Mouse (Mus musculus) intestine, embryonic 16.5 days (tissue): ENCODE measurements at regions not wholly inside any gene's neighbourhood (a gene's known extent, or its start where the extent isn't known, plus 50 kb on each side); places are given as distances from the start of the nearest gene placed in this dataset.

ENCODE experiments used
- ATAC-seq: fragments of 200-750 bp; cut with Nextera tagmentation; 2 replicates; pipeline ENCODE4 v1.8.0; 2017; ENCODE audit warnings: moderate TSS enrichment, moderate library complexity
- H3K27ac ChIP-seq: fragments of 300-500 bp; sonication (generic); 2 replicates; pipeline ENCODE4 v1.5.1; 2014; ENCODE audit warnings: mild to moderate bottlenecking, low read length
- H3K27me3 ChIP-seq: fragments of 300-500 bp; sonication (generic); replicated peaks from 2 replicates; pipeline ENCODE4 v1.6.1; 2014; ENCODE audit warnings: low read length, control low read depth, mixed read lengths; ENCODE audit not compliant: control insufficient read depth, insufficient read depth
- H3K36me3 ChIP-seq: fragments of 300-500 bp; sonication (generic); 2 replicates; pipeline ENCODE4 v1.6.1; 2014; ENCODE audit warnings: low read length, control low read depth; ENCODE audit not compliant: control insufficient read depth, insufficient read depth
- H3K4me1 ChIP-seq: fragments of 300-500 bp; sonication (generic); 2 replicates; pipeline ENCODE4 v1.6.1; 2014; ENCODE audit warnings: low read length, control low read depth, mixed read lengths; ENCODE audit not compliant: control insufficient read depth, insufficient read depth
- H3K4me2 ChIP-seq: fragments of 300-500 bp; sonication (generic); 2 replicates; pipeline ENCODE4 v1.6.1; 2014; ENCODE audit warnings: low read depth, low read length, control low read depth
- H3K4me3 ChIP-seq: fragments of 300-500 bp; sonication (generic); 2 replicates; pipeline ENCODE4 v1.5.1; 2014; ENCODE audit warnings: mild to moderate bottlenecking, low read length
- H3K9ac ChIP-seq: fragments of 300-500 bp; sonication (generic); 2 replicates; pipeline ENCODE4 v1.6.1; 2014; ENCODE audit warnings: low read depth, low read length
- H3K9me3 ChIP-seq: fragments of 300-500 bp; sonication (generic); 2 replicates; pipeline ENCODE4 v1.6.1; 2016; ENCODE audit warnings: low read length, control low read depth; ENCODE audit not compliant: control insufficient read depth
- WGBS: fragments of 180-500 bp; shearing (Covaris S2); extraction: QIAGEN DNeasy Blood & Tissue Kit; methylation state at CpG from one replicate; pipeline ENCODE4 v1.1.7; 2014; 5-methylcytosine and 5-hydroxymethylcytosine counted together

- Histone ChIP-seq H3K9ac (no peak overlapping the region), H3K4me3 (no peak overlapping the region), H3K27me3 (no peaks in the 10 kb centered on the region), H3K9me3 (no peaks in the 10 kb centered on the region), H3K36me3 (no peaks in the 10 kb centered on the region), H3K27ac (no peak overlapping the region), H3K4me1 (peaks cover 5% of the 10 kb centered on the region), H3K4me2 (no peak overlapping the region)
- 34% methylated on average over 6 of the region's 6 CpGs for whole genome bisulfite sequencing
- no peak for ATAC-seq
Observed at GRCm38 (mm10) chr8:34451211-34452000, 339.9 kb upstream of the Gm10131 start.

DNA sequence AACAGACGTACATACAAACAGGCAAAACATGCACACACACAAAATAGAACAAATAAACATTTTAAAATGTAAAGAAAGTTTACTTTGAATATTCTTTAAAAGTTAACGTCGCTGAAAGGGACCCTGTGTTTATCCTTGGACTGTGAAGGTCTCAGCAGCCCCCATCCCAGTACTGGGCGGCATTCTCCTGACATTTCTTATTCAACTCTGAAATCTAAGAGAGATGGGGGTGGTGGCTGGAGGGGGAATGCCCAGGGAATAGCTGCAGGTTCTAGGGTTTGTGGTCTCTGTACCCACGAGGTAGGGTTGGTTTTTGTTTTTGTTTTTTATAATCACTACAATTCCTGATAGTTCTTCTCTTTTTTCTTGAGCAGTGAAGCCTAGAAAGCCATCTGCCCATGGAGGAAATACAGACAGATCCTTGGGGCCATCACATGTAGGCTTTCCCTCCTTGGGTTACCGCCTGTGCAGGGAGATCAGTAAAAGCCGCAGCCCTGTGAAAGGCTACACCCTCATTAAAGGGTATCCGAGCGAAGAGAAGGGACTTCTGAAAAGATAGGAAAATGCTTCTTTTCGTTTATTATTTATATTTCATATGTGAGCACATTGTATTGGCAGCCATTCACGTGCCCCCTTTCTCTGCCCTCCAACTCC, 338.0 kb upstream of the Gm10131 start:
- ATAC-seq: no peak
- Histone ChIP-seq H3K4me3 (no peak overlapping the region), H3K9ac (no peak overlapping the region), H3K27ac (no peak overlapping the region), H3K4me2 (no peak overlapping the region), H3K9me3 (no peaks in the 10 kb centered on the region), H3K4me1 (peaks cover 5% of the 10 kb centered on the region), H3K36me3 (no peaks in the 10 kb centered on the region), H3K27me3 (no peaks in the 10 kb centered on the region)
- WGBS: 79% methylated on average over 11 of the region's 11 CpGs

DNA sequence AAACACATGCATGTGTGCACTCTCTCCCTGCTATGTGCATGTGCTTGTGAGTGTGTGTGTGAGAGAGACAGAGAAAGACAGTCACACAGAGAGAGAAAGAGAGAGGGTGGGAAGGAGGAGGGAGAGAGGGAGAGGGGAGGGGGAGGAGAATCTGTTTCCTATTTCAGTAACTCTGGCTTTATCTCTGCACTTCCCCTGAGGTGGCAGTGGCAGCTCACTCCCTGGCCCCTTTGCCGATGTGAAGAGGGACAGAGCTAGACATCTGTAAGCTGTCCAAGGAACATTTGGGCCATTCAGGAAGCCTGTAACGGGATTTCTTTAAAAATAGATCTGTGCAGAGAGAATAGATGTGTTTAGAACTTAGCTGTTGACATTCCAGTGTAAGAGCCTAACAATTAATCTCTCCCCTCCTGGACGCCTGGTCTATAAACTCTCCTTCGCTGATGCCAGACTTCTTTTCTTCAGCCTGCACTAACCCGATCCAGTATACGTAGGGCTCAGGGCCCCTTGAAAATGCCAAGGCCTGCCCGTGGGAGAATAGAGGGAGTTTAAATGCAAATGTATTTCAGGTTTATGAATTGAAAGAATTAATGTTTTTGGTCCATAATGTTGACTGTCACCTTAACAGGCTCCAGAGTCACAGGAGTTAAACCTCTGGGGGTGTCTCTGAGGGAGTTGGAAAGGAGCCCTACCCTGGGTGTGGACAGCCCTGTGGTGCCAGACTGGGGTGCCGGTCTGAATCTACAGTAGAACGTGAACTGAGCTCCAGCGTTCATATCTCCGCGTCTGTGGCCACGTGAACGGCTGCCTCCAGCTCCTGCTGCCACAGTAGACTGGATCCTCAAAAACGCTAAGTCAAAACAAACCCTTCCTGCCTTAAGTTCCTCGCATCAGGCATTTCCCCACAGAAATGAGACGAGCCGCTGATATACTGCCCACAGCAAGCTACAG, 336.6 kb upstream of the Gm10131 start:
- Histone ChIP-seq H3K9me3 (no peaks in the 10 kb centered on the region), H3K4me3 (no peak overlapping the region), H3K4me1 (peaks cover 5% of the 10 kb centered on the region), H3K27me3 (no peaks in the 10 kb centered on the region), H3K4me2 (peak overlapping the region; percentile 26; the same call in 1 of the 2 replicates), H3K36me3 (no peaks in the 10 kb centered on the region), H3K27ac (peak overlapping the region; percentile 59), H3K9ac (0 out of 2 replicates have a peak overlapping the region, but pooled peaks have one; percentile 7)
- 32% methylated on average over 18 of the region's 18 CpGs for WGBS
- ATAC-seq: peak; percentile 80

- H3K4me3 ChIP-seq: no peak overlapping the region
- no peak overlapping the region for H3K9ac ChIP-seq
- no peak overlapping the region for H3K4me2 ChIP-seq
- H3K36me3 ChIP-seq: no peaks in the 10 kb centered on the region
- H3K27me3 ChIP-seq: no peaks in the 10 kb centered on the region
- H3K9me3 ChIP-seq: no peaks in the 10 kb centered on the region
- H3K27ac ChIP-seq: no peak overlapping the region
- H3K4me1 ChIP-seq: peaks cover under 1% of the 10 kb centered on the region; the same call in 1 of the 2 replicates
- WGBS: 90% methylated on average over 3 of the region's 3 CpGs
- no peak for ATAC-seq
Observed at GRCm38 (mm10) chr8:34442688-34443087, 331.2 kb upstream of the Gm10131 start.

DNA sequence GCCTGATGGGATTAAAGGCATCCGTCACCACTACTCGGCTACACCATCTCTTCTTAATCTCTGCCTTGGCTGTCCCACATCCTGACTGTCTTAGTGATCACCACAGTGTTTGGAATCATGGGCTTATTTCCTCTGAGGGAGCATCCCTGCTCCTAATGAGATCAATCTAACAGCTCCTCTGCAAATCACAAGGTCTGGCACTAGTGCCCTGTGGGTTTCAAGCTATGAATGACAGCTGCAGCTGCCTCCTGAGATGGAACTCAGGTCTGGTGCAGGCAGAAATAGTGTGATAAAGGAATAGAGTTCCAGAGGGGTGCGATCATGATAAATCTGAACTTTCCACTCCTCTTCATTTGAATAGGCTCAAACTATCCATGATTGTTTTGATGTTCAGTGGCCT, 330.2 kb upstream of the Gm10131 start:
- Histone ChIP-seq H3K4me3 (no peak overlapping the region), H3K9ac (no peak overlapping the region), H3K4me2 (no peak overlapping the region), H3K27me3 (no peaks in the 10 kb centered on the region), H3K4me1 (no peaks in the 10 kb centered on the region), H3K27ac (no peak overlapping the region), H3K36me3 (no peaks in the 10 kb centered on the region), H3K9me3 (no peaks in the 10 kb centered on the region)
- no peak for ATAC-seq
- WGBS: 71% methylated on average over 3 of the region's 3 CpGs

DNA sequence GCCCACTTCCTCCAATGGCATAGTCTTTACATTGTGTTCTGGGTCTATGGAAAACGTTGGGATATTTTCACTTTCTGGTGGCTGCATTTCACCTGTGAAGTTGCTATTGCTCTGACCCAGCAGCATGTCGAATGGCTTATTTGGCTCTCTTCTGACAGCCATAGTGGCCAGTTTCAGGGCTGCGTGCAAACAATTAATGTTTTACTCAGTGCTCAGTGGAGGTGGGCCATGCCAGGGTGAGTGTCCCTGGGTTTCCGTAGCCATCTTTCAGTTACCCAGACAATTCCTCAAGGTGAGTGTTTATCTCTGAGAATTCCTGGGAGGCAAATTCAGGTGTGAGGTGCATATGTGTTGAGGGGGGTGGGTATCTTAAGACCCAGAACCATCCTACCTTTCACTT, 329.2 kb upstream of the Gm10131 start:
- 65% methylated on average over 4 of the region's 4 CpGs for WGBS
- no peak overlapping the region for H3K9ac ChIP-seq
- no peak overlapping the region for H3K4me3 ChIP-seq
- H3K27ac ChIP-seq: no peak overlapping the region
- no peaks in the 10 kb centered on the region for H3K9me3 ChIP-seq
- no peak for ATAC-seq
- H3K4me2 ChIP-seq: no peak overlapping the region
- no peaks in the 10 kb centered on the region for H3K4me1 ChIP-seq
- H3K27me3 ChIP-seq: no peaks in the 10 kb centered on the region
- no peaks in the 10 kb centered on the region for H3K36me3 ChIP-seq

DNA sequence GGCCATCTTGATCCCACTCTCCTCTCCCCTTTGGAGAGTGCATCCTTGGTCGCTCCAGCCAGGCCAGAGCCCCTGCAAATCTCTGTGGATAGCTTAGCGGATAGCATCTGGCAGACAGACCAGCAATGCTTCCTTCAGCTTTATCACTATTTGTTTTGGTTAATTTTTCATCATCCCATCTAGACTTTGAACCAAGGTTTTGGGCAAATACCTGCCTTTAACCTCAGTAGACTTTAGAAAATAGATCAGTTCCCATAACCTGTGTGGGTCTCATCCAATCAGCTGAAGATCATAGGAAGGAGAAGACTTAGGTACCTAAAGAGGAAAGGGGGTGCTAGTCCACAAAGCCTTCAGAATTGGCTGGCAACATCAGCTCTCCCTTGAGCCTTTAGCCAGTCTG, 327.2 kb upstream of the Gm10131 start:
- H3K4me1 ChIP-seq: no peaks in the 10 kb centered on the region
- 59% methylated on average over 2 of the region's 2 CpGs for WGBS

DNA sequence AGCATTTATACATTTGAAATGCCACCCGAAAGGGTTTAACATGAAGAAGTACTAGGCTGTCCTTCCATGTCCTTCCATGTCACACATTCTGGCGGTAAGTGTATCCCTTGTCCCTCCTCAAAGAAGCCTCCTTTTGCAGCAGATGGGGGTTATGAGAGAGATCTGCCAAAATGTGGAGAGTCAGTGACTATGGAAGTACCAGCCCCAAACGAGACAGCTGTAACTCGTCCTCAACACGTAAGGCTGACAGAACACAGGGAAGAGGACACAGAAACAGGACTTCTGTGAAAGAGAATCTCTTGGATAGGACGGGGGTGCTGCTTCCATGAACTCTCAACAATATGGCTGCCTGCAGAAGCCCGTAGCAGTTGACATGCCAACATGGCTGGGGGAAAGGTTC, 320.4 kb upstream of the Gm10131 start:
- no peak for ATAC-seq
- H3K9me3 ChIP-seq: no peaks in the 10 kb centered on the region
- no peaks in the 10 kb centered on the region for H3K27me3 ChIP-seq
- H3K4me1 ChIP-seq: no peaks in the 10 kb centered on the region
- H3K36me3 ChIP-seq: no peaks in the 10 kb centered on the region
- H3K4me3 ChIP-seq: no peak overlapping the region
- H3K9ac ChIP-seq: no peak overlapping the region
- H3K4me2 ChIP-seq: no peak overlapping the region
- no peak overlapping the region for H3K27ac ChIP-seq
- 87% methylated on average over 7 of the region's 7 CpGs for WGBS

More for the DNA sequence above, 327.2 kb upstream of the Gm10131 start:
- Histone ChIP-seq H3K4me3 (no peak overlapping the region), H3K9me3 (no peaks in the 10 kb centered on the region), H3K27me3 (no peaks in the 10 kb centered on the region), H3K27ac (no peak overlapping the region), H3K9ac (no peak overlapping the region), H3K36me3 (no peaks in the 10 kb centered on the region), H3K4me2 (no peak overlapping the region)
- no peak for ATAC-seq

DNA sequence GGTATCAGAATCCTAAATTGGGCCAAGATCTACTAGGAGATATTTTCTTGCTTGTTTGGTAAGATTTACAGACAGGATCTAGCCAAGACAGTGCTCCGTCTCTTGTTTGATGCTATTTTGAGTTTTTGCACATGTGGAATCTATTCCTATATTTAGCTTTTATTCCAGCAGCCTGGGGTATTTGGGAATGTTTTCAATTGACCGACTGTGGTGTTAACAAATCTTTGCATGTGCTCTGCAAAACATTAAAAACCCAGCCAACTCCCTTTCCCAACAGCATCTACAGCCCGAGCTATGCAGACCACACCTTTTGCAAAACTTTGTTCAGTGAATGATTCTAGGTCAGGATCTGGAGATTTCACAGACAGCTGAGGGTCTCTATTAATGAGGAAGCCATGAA, 317.7 kb upstream of the Gm10131 start:
- Histone ChIP-seq H3K4me2 (no peak overlapping the region), H3K4me1 (no peaks in the 10 kb centered on the region), H3K9me3 (no peaks in the 10 kb centered on the region), H3K9ac (no peak overlapping the region), H3K27me3 (no peaks in the 10 kb centered on the region), H3K27ac (no peak overlapping the region), H3K4me3 (no peak overlapping the region), H3K36me3 (no peaks in the 10 kb centered on the region)
- ATAC-seq: no peak
- 59% methylated on average over 3 of the region's 3 CpGs for WGBS
